Mouse (Mus musculus): Measurements from ENCODE around the gene Dnajc11. TPM values are rescaled to one million over a fixed set of nuclear protein-coding genes. Genes with fewer than 3 reads are reported as not detected.

Dnajc11 gene
- polyA plus RNA-seq, 2 experiments: 50.9 to 56.9 TPM

- Histone ChIP-seq H3K9me3 (ENCODE audit: control insufficient read depth, low read length) (no peaks in the 10 kb centered on the region), H3K9ac (ENCODE audit: low read depth, low read length, severe bottlenecking) (no peak overlapping the region), H3K27ac (replicated peaks; ENCODE audit: low read depth, low read length) (no peak overlapping the region), H3K36me3 (ENCODE audit: control insufficient read depth, insufficient read depth, low read length) (peaks cover 48% of the 10 kb centered on the region), H3K27me3 (ENCODE audit: control insufficient read depth, insufficient read depth, low read length) (no peaks in the 10 kb centered on the region), H3K4me2 (replicated peaks; ENCODE audit: low read depth, low read length, severe bottlenecking) (no peak overlapping the region), H3K4me1 (ENCODE audit: control insufficient read depth, insufficient read depth, low read length) (peaks cover 19% of the 10 kb centered on the region), H3K4me3 (replicated peaks; ENCODE audit: low read length) (no peak overlapping the region)
- ATAC-seq (ENCODE audit: low FRiP score, low read depth): no peak
- DNase-seq (ENCODE audit: low spot score): no peak
- 82% methylated on average over 12 of the region's 12 CpGs for WGBS
- TF ChIP-seq POLR2A (IDR thresholded peaks at IDR 0.05; ENCODE audit: borderline replicate concordance, extremely low read depth, insufficient read depth, insufficient read length): no peak
These were observed 79.7 kb downstream of the Dnajc11 start for GRCm38 (mm10) chr4:152013036-152013813.

DNA sequence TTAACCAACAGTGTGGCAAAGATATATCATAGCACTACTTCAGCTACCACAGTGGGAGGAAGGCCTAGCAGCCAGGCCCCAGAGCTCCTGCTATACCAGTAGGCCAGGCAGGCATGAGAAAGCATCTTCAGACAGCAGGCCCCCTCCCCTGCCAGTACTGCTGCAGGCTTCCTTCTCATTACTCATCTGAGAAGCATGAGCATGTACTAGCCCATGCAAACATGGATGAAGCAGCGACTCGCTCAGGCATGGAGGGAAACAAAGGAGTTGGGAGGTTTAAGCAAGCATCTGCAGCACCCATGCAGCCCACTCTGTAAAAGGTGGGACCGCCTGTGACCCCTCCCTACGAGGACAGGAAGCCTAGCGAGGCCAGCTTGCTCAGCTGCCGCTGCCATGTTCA is 85.6 kb downstream of the Dnajc11 start:
- ATAC-seq (ENCODE audit: low FRiP score, low read depth) (no peak), DNase-seq (ENCODE audit: low spot score) (no peak)
- H3K9me3 ChIP-seq (ENCODE audit: control insufficient read depth, low read length): no peaks in the 10 kb centered on the region
- 87% methylated on average over 6 of the region's 6 CpGs for WGBS
- H3K27me3 ChIP-seq (ENCODE audit: control insufficient read depth, insufficient read depth, low read length): no peaks in the 10 kb centered on the region
- no peak for TF ChIP-seq POLR2A (IDR thresholded peaks at IDR 0.05; ENCODE audit: borderline replicate concordance, extremely low read depth, insufficient read depth, insufficient read length)
- no peak overlapping the region for H3K4me2 ChIP-seq (replicated peaks; ENCODE audit: low read depth, low read length, severe bottlenecking)
- H3K27ac ChIP-seq (replicated peaks; ENCODE audit: low read depth, low read length): no peak overlapping the region
- peaks cover 88% of the 10 kb centered on the region for H3K36me3 ChIP-seq (ENCODE audit: control insufficient read depth, insufficient read depth, low read length)
- no peaks in the 10 kb centered on the region for H3K4me1 ChIP-seq (ENCODE audit: control insufficient read depth, insufficient read depth, low read length)
- no peak overlapping the region for H3K9ac ChIP-seq (ENCODE audit: low read depth, low read length, severe bottlenecking)
- H3K4me3 ChIP-seq (replicated peaks; ENCODE audit: low read length): no peak overlapping the region

GRCm38 (mm10) chr4:152020024-152020423 is 86.5 kb downstream of the Dnajc11 start:
- H3K4me1 ChIP-seq (ENCODE audit: control insufficient read depth, insufficient read depth, low read length): no peaks in the 10 kb centered on the region
- H3K27ac ChIP-seq (replicated peaks; ENCODE audit: low read depth, low read length): no peak overlapping the region
- TF ChIP-seq POLR2A (IDR thresholded peaks at IDR 0.05; ENCODE audit: borderline replicate concordance, extremely low read depth, insufficient read depth, insufficient read length): no peak
- H3K9ac ChIP-seq (ENCODE audit: low read depth, low read length, severe bottlenecking): no peak overlapping the region
- 94% methylated on average over 21 of the region's 21 CpGs for WGBS
- no peaks in the 10 kb centered on the region for H3K27me3 ChIP-seq (ENCODE audit: control insufficient read depth, insufficient read depth, low read length)
- H3K4me2 ChIP-seq (replicated peaks; ENCODE audit: low read depth, low read length, severe bottlenecking): no peak overlapping the region
- peaks cover 86% of the 10 kb centered on the region for H3K36me3 ChIP-seq (ENCODE audit: control insufficient read depth, insufficient read depth, low read length)
- H3K4me3 ChIP-seq (replicated peaks; ENCODE audit: low read length): no peak overlapping the region
- DNase-seq (ENCODE audit: low spot score) (no peak), ATAC-seq (ENCODE audit: low FRiP score, low read depth) (no peak)
- H3K9me3 ChIP-seq (ENCODE audit: control insufficient read depth, low read length): no peaks in the 10 kb centered on the region

DNA sequence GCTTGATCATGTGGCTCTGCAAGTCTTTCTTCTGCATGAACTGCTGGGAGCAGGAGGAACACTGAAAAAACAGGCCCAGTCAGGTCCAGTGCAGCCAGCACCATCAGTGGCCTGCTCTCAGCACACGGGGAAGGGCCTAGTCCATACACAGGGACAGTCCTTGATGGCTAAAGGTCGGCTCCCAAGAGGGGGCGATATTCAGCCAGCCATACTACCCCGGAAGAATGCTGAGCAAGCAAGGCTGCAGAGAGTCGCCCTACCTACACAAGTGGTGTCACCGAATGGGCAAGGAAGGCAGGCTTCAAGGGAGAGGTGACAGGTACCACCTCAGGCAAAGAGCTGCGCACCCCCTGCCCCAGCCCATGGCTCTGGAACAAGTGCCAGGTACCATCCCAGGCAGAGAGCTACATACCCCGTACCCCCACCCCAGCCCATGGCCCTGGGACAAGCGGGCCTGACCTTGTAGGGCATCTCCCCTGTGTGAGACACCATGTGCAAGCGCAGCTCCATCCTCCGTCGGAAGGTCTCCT is 88.1 kb downstream of the Dnajc11 start:
- Histone ChIP-seq H3K27ac (replicated peaks; ENCODE audit: low read depth, low read length) (no peak overlapping the region), H3K27me3 (ENCODE audit: control insufficient read depth, insufficient read depth, low read length) (no peaks in the 10 kb centered on the region), H3K9me3 (ENCODE audit: control insufficient read depth, low read length) (no peaks in the 10 kb centered on the region), H3K4me1 (ENCODE audit: control insufficient read depth, insufficient read depth, low read length) (peaks cover 13% of the 10 kb centered on the region), H3K4me2 (replicated peaks; ENCODE audit: low read depth, low read length, severe bottlenecking) (no peak overlapping the region), H3K9ac (ENCODE audit: low read depth, low read length, severe bottlenecking) (no peak overlapping the region), H3K36me3 (ENCODE audit: control insufficient read depth, insufficient read depth, low read length) (peaks cover 72% of the 10 kb centered on the region), H3K4me3 (replicated peaks; ENCODE audit: low read length) (no peak overlapping the region)
- no peak for ATAC-seq (ENCODE audit: low FRiP score, low read depth)
- WGBS: 75% methylated on average over 11 of the region's 12 CpGs
- TF ChIP-seq POLR2A (IDR thresholded peaks at IDR 0.05; ENCODE audit: borderline replicate concordance, extremely low read depth, insufficient read depth, insufficient read length): no peak
- DNase-seq (ENCODE audit: low spot score): no peak

GRCm38 (mm10) chr4:152022506-152022905 is 89.0 kb downstream of the Dnajc11 start:
- H3K9me3 ChIP-seq (ENCODE audit: control insufficient read depth, low read length): no peaks in the 10 kb centered on the region
- no peak for TF ChIP-seq POLR2A (IDR thresholded peaks at IDR 0.05; ENCODE audit: borderline replicate concordance, extremely low read depth, insufficient read depth, insufficient read length)
- no peaks in the 10 kb centered on the region for H3K27me3 ChIP-seq (ENCODE audit: control insufficient read depth, insufficient read depth, low read length)
- no peak overlapping the region for H3K4me2 ChIP-seq (replicated peaks; ENCODE audit: low read depth, low read length, severe bottlenecking)
- DNase-seq (ENCODE audit: low spot score): no peak
- peaks cover 68% of the 10 kb centered on the region for H3K36me3 ChIP-seq (ENCODE audit: control insufficient read depth, insufficient read depth, low read length)
- no peak for ATAC-seq (ENCODE audit: low FRiP score, low read depth)
- H3K4me3 ChIP-seq (replicated peaks; ENCODE audit: low read length): no peak overlapping the region
- H3K27ac ChIP-seq (replicated peaks; ENCODE audit: low read depth, low read length): no peak overlapping the region
- peaks cover 16% of the 10 kb centered on the region for H3K4me1 ChIP-seq (ENCODE audit: control insufficient read depth, insufficient read depth, low read length)
- H3K9ac ChIP-seq (ENCODE audit: low read depth, low read length, severe bottlenecking): no peak overlapping the region
- 86% methylated on average over 8 of the region's 8 CpGs for WGBS
